Mouse (Mus musculus): ENCODE data around the gene Tead1. TPM values are rescaled to one million over a fixed set of nuclear protein-coding genes. Genes with fewer than 3 reads are reported as not detected.

Tead1 gene
- polyA plus RNA-seq, 1 experiment: 210 TPM

DNA sequence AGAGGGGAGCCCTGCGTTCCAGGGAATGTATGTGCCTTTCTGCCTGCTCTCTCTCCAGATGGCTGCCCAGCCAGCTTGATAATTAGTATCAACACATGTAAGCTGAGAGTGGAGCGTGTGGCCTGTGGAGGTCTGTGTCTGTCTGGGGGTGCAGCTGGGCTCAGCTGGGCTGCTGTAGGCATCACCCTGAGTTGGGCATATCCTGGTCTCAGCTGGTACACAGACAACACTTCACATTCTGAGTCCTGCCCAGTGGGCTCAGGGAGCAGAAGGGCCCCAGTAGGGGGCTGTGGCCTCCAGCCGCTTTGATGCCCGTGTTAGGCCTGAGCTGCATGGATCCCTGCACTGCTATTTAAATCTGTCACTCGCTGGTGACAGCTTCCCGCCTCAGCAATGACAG is 100.5 kb downstream of the Tead1 start:
- Histone ChIP-seq H3K27ac (ENCODE audit: insufficient read depth, low read length) (0 out of 2 replicates have a peak overlapping the region, but pooled peaks have one; percentile 69), H3K4me1 (ENCODE audit: control insufficient read depth, insufficient read depth, low read length) (peaks cover 14% of the 10 kb centered on the region)
- TF ChIP-seq EP300 (IDR thresholded peaks at IDR 0.05; ENCODE audit: insufficient read depth, low read depth, low read length) (no peak), POLR2A (IDR thresholded peaks at IDR 0.05; ENCODE audit: insufficient read depth, low read length) (no peak), CTCF (IDR thresholded peaks at IDR 0.05; ENCODE audit: low read depth, low read length) (no peak)

DNA sequence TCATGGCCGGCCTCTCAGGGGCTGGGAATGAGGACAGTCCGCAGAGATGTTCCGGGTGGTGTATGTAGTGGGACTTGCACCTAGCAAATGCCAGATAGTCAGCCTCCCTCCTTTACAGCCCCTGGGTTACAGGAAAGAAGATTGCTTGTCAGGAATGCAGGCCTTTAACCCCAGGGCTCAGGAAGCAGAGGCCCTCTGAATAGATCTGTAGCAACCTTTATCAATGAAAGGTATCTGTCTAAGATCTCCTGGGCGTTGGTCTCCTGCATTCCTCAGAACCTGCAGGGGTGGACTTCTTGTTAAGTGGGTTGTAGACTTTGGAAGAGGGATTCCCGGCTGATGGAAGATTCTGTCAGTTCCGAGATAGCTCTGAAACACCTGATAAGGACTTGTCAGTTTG is 101.8 kb downstream of the Tead1 start:
- H3K9me3 ChIP-seq (replicated peaks; ENCODE audit: control insufficient read depth, insufficient read depth, low read length, poor library complexity, severe bottlenecking): no peaks in the 10 kb centered on the region
- TF ChIP-seq EP300 (IDR thresholded peaks at IDR 0.05; ENCODE audit: insufficient read depth, low read depth, low read length) (peak; percentile 60; the same call in 1 of the 2 replicates), POLR2A (IDR thresholded peaks at IDR 0.05; ENCODE audit: insufficient read depth, low read length) (no peak)
- H3K9ac ChIP-seq (ENCODE audit: low read depth, poor library complexity, severe bottlenecking): no peak overlapping the region
- no peak overlapping the region for H3K4me3 ChIP-seq (ENCODE audit: low read depth, low read length)
- no peaks in the 10 kb centered on the region for H3K36me3 ChIP-seq (ENCODE audit: control insufficient read depth, insufficient read depth, low read length, poor library complexity, severe bottlenecking)
- H3K27ac ChIP-seq (ENCODE audit: insufficient read depth, low read length): peak overlapping the region; percentile 69
- peaks cover 12% of the 10 kb centered on the region for H3K4me1 ChIP-seq (ENCODE audit: control insufficient read depth, insufficient read depth, low read length)
- H3K27me3 ChIP-seq (ENCODE audit: control insufficient read depth, insufficient read depth, low read length, poor library complexity, severe bottlenecking): no peaks in the 10 kb centered on the region

More for the DNA sequence above, 100.5 kb downstream of the Tead1 start:
- Histone ChIP-seq H3K36me3 (ENCODE audit: control insufficient read depth, insufficient read depth, low read length, poor library complexity, severe bottlenecking) (no peaks in the 10 kb centered on the region), H3K9ac (ENCODE audit: low read depth, poor library complexity, severe bottlenecking) (no peak overlapping the region), H3K27me3 (ENCODE audit: control insufficient read depth, insufficient read depth, low read length, poor library complexity, severe bottlenecking) (no peaks in the 10 kb centered on the region), H3K4me3 (ENCODE audit: low read depth, low read length) (no peak overlapping the region), H3K9me3 (replicated peaks; ENCODE audit: control insufficient read depth, insufficient read depth, low read length, poor library complexity, severe bottlenecking) (no peaks in the 10 kb centered on the region)

- Histone ChIP-seq H3K36me3 (ENCODE audit: control insufficient read depth, insufficient read depth, low read length, poor library complexity, severe bottlenecking) (no peaks in the 10 kb centered on the region), H3K27me3 (ENCODE audit: control insufficient read depth, insufficient read depth, low read length, poor library complexity, severe bottlenecking) (no peaks in the 10 kb centered on the region), H3K9ac (ENCODE audit: low read depth, poor library complexity, severe bottlenecking) (no peak overlapping the region), H3K9me3 (replicated peaks; ENCODE audit: control insufficient read depth, insufficient read depth, low read length, poor library complexity, severe bottlenecking) (no peaks in the 10 kb centered on the region), H3K4me3 (ENCODE audit: low read depth, low read length) (no peak overlapping the region), H3K4me1 (ENCODE audit: control insufficient read depth, insufficient read depth, low read length) (peaks cover 9% of the 10 kb centered on the region), H3K27ac (ENCODE audit: insufficient read depth, low read length) (no peak overlapping the region)
- TF ChIP-seq POLR2A (IDR thresholded peaks at IDR 0.05; ENCODE audit: insufficient read depth, low read length) (no peak), EP300 (IDR thresholded peaks at IDR 0.05; ENCODE audit: insufficient read depth, low read depth, low read length) (no peak), CTCF (IDR thresholded peaks at IDR 0.05; ENCODE audit: low read depth, low read length) (no peak)
These were observed 102.9 kb downstream of the Tead1 start for GRCm38 (mm10) chr7:112781987-112782386.

DNA sequence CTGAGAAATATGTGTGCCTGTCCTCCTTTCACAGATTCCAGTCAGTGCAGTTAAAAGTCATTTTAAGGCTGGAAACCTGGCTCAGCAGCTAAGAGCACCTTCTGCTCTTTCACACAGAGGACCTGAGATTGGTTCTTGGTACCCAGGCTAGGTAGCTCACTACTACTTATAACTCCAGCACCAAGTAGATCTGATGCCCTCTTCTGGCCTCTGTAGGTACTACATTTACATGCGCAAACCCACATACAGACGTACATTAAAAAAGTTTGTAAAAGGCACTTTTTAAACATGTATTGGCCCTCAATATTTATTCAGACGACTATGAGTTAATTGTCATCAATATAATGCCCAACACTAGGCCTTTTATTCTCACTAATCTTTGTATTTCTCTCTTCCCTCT is 105.2 kb downstream of the Tead1 start:
- H3K9ac ChIP-seq (ENCODE audit: low read depth, poor library complexity, severe bottlenecking): no peak overlapping the region
- H3K4me1 ChIP-seq (ENCODE audit: control insufficient read depth, insufficient read depth, low read length): peaks cover 8% of the 10 kb centered on the region
- H3K9me3 ChIP-seq (replicated peaks; ENCODE audit: control insufficient read depth, insufficient read depth, low read length, poor library complexity, severe bottlenecking): no peaks in the 10 kb centered on the region
- no peaks in the 10 kb centered on the region for H3K36me3 ChIP-seq (ENCODE audit: control insufficient read depth, insufficient read depth, low read length, poor library complexity, severe bottlenecking)
- H3K4me3 ChIP-seq (ENCODE audit: low read depth, low read length): no peak overlapping the region
- no peak overlapping the region for H3K27ac ChIP-seq (ENCODE audit: insufficient read depth, low read length)
- H3K27me3 ChIP-seq (ENCODE audit: control insufficient read depth, insufficient read depth, low read length, poor library complexity, severe bottlenecking): no peaks in the 10 kb centered on the region
- no peak for TF ChIP-seq CTCF (IDR thresholded peaks at IDR 0.05; ENCODE audit: low read depth, low read length)
- TF ChIP-seq POLR2A (IDR thresholded peaks at IDR 0.05; ENCODE audit: insufficient read depth, low read length): no peak
- no peak for TF ChIP-seq EP300 (IDR thresholded peaks at IDR 0.05; ENCODE audit: insufficient read depth, low read depth, low read length)

DNA sequence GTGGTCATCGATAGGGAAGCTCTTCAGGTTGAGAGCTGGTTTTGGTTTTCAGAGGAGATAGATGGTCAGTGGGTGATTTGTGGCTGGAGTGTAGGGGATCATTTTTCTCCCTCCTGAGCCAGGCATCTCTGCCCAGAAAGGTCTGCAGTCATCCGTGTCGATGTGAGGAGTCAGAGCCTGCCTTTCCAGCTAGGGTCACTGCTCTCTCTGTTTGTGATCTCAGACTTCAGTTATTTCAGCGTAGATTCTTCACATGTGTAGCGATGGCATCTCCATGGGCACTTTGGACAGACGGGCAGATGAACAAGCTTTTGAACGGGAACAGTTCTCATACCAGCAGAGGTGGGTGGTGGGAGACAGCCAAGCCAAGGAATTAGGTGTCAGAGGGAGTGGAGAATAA is 106.2 kb downstream of the Tead1 start:
- TF ChIP-seq CTCF (IDR thresholded peaks at IDR 0.05; ENCODE audit: low read depth, low read length) (no peak), POLR2A (IDR thresholded peaks at IDR 0.05; ENCODE audit: insufficient read depth, low read length) (no peak), EP300 (IDR thresholded peaks at IDR 0.05; ENCODE audit: insufficient read depth, low read depth, low read length) (no peak)
- no peaks in the 10 kb centered on the region for H3K36me3 ChIP-seq (ENCODE audit: control insufficient read depth, insufficient read depth, low read length, poor library complexity, severe bottlenecking)
- H3K27ac ChIP-seq (ENCODE audit: insufficient read depth, low read length): peak overlapping the region; percentile 35; the same call in 1 of the 2 replicates
- no peak overlapping the region for H3K9ac ChIP-seq (ENCODE audit: low read depth, poor library complexity, severe bottlenecking)
- no peaks in the 10 kb centered on the region for H3K9me3 ChIP-seq (replicated peaks; ENCODE audit: control insufficient read depth, insufficient read depth, low read length, poor library complexity, severe bottlenecking)
- peaks cover 7% of the 10 kb centered on the region for H3K4me1 ChIP-seq (ENCODE audit: control insufficient read depth, insufficient read depth, low read length)
- H3K4me3 ChIP-seq (ENCODE audit: low read depth, low read length): no peak overlapping the region
- H3K27me3 ChIP-seq (ENCODE audit: control insufficient read depth, insufficient read depth, low read length, poor library complexity, severe bottlenecking): no peaks in the 10 kb centered on the region

DNA sequence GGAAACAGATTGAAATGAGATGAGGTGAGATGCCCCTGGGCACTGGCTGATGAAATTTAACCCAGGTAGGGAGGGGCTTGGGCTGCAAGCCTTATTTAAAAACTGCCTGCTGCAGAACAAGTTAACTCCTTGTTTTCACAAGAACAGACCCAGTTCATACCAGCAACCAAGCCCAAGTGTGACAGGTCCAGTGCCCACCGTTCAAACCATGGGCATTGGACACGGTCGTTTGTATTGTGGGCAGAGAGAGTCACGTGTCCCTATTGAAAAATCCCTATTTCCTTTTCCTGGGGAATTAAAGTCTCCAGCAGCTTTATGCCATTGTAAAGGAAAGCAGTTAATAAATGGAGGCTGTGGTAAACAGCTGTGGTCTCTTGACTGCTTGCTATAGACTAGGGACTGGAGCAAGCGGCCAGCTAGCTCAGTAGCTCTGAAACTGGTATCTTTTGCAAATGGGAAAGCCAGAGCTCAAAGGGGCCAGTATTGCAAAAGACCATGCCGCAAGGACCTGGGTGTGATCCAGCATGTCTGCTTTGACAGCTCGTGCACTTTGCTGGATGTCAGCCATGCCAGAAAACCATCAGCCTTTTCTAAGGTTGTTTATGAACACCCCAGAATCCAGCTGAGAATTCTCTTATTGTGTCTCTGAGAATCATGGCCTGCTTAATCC is 107.6 kb downstream of the Tead1 start:
- H3K9ac ChIP-seq (ENCODE audit: low read depth, poor library complexity, severe bottlenecking): no peak overlapping the region
- TF ChIP-seq POLR2A (IDR thresholded peaks at IDR 0.05; ENCODE audit: insufficient read depth, low read length) (no peak), EP300 (IDR thresholded peaks at IDR 0.05; ENCODE audit: insufficient read depth, low read depth, low read length) (no peak), CTCF (IDR thresholded peaks at IDR 0.05; ENCODE audit: low read depth, low read length) (no peak)
- H3K4me1 ChIP-seq (ENCODE audit: control insufficient read depth, insufficient read depth, low read length): peaks cover 5% of the 10 kb centered on the region
- no peak overlapping the region for H3K27ac ChIP-seq (ENCODE audit: insufficient read depth, low read length)
- no peaks in the 10 kb centered on the region for H3K9me3 ChIP-seq (replicated peaks; ENCODE audit: control insufficient read depth, insufficient read depth, low read length, poor library complexity, severe bottlenecking)
- no peaks in the 10 kb centered on the region for H3K27me3 ChIP-seq (ENCODE audit: control insufficient read depth, insufficient read depth, low read length, poor library complexity, severe bottlenecking)
- H3K4me3 ChIP-seq (ENCODE audit: low read depth, low read length): no peak overlapping the region
- H3K36me3 ChIP-seq (ENCODE audit: control insufficient read depth, insufficient read depth, low read length, poor library complexity, severe bottlenecking): no peaks in the 10 kb centered on the region
